Mouse (Mus musculus) kidney, postnatal 14 days (tissue): ENCODE measurements at regions not wholly inside any gene's neighbourhood (a gene's known extent, or its start where the extent isn't known, plus 50 kb on each side); places are given as distances from the start of the nearest gene placed in this dataset.
A peak's percentile ranks its signal among the peaks of the same experiment; 100 is the strongest.

ENCODE experiments used
- DNase-seq: peaks from one replicate; pipeline ENCODE4 v3.0.0; 2022; ENCODE audit warnings: mixed read lengths

DNA sequence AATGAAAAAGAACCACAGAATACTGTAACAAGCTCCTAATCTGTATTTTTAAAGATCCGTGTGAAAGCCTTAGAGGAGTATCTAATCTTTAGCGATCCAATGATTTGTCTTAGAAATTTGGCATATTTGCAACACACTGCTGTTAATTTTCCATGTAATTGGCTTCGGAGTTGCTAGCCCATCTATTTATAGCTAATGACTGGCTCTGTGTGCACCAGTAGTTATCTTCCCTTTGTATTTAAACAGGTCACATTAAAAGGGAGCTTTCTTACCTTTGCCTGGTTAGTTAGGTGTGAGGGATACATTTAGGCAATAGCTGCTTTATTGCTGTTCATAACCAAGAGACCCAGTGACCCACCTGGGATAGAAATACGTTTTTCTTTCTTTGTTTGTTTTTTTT lies 256.3 kb upstream of the Mme start:
- DNase-seq = no peak

- DNase-seq = no peak
These were observed 264.4 kb upstream of the Mme start for GRCm38 (mm10) chr3:62976906-62977305.

GRCm38 (mm10) chr3:62963244-62963643 lies 278.1 kb upstream of the Mme start:
- DNase-seq = no peak

GRCm38 (mm10) chr3:62962608-62963007 lies 278.7 kb upstream of the Mme start:
- DNase-seq = no peak

DNA sequence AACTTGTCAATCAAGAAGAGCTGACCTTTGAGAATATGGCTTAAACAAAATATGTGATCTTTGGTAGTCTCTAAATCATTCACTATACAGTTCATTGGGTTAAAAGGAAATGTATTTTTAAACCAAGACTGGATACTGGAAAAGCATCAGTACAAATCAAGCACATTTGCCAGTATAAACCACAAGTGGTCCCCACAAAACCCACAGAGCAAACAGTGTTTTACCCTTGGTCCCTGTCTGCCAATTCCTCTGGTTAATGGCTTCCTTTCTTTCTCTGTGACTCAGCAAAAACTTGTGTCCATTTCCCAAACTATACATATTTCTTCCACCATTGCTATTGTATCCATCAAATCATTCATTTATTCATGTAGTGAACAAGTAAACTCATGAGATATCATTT lies 296.0 kb upstream of the Mme start:
- no peak for DNase-seq

- DNase-seq = no peak
These were observed 302.7 kb upstream of the Mme start for GRCm38 (mm10) chr3:62938601-62939000.

DNA sequence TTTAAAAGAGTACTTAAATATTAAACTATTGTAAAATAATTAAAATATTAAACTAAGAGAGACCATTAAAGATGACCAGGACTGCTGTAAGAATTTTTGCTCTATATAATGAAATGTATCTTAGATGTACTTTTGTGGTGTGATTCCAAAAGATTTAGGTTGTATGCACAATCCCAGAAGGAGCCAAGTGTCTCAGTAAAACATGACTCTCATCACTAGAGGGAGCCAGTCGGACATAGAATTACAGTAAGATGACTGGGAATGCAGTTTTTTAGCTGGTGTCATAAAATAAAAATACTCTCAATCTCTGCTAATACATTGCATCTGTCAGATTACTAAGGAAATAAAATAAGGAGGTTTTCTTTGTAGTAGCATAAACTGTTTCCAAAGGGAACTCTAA lies 316.9 kb upstream of the Mme start:
- DNase-seq = peak; percentile 30

- no peak for DNase-seq
These were observed 312.0 kb upstream of the Gpr149 start for GRCm38 (mm10) chr3:62916899-62917298.

GRCm38 (mm10) chr3:62885104-62885503 lies 280.2 kb upstream of the Gpr149 start:
- no peak for DNase-seq

DNA sequence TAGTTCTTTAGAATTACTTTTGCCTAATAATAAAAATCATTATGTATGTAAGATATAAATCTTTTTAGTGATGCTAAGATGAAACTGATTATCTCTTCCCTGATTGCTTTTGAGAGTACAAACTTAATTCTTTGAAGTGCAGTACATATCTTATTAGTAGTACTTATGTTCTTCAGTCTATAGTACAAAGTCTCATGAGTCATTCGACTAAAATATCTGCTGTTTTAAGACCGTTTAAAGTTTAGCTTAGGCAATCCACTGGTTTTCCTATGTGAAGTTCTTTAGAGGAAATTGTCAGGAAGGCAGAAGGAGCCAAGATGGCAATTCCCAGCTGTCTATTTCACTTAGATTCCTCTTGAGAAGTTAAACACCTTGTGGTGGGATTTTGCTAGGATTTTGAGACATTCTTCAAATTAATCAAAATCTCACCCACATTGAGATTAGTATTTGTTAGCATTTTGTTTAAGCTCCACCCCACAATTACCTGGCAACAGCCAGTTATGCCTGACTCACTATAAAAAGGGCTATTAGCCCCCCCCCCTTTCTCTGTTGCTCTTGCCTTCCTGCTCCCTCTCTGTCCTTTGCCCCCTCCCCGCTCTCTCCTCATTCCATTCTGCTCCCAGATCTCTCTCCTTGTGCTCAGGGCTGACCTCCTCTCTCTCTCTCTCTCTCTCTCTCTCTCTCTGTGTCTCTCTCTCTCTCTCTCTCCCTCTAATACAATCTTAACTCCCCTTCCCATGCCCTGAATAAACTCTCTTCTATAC lies 277.6 kb upstream of the Gpr149 start:
- no peak for DNase-seq

DNA sequence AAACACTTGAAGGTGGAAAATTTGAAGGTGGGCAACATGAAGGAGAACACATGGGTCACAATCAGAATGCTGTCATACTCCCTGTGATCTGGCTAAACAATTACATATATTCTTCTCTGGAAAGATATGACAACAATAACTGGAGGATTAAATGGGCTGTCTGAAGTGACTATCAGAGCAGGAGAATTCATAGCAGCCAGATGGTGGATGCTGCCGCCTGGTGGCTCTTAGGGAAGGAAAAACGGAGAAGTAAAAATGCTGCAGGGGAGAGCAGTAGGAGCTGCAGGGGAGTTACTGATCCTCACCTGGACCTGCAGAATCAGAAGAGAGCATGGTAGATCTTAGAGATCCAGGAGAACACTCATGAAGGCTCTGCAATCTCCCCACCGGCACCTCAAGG lies 255.8 kb upstream of the Gpr149 start:
- peak; percentile 17 for DNase-seq

GRCm38 (mm10) chr3:62835695-62836476 lies 230.9 kb upstream of the Gpr149 start:
- no peak for DNase-seq

DNA sequence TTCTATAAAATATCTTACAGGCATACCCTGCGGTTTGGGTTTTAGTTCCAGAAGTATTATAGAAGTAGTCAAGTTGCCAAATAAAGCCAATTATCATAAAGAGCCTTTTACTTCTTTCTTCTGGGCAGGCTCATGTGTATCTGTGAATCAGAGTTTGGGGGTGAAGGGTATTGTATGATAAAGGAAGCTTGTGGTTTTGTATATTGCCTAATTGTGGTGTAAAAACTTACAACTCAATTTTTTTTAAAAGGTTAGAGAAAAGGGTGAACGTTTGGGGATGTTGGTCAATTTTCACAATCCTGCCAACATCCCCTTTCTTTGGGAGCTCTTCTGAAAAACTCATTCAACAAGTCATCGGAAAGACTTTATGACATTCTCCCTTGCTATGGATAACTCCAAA lies 219.0 kb upstream of the Gpr149 start:
- no peak for DNase-seq

DNA sequence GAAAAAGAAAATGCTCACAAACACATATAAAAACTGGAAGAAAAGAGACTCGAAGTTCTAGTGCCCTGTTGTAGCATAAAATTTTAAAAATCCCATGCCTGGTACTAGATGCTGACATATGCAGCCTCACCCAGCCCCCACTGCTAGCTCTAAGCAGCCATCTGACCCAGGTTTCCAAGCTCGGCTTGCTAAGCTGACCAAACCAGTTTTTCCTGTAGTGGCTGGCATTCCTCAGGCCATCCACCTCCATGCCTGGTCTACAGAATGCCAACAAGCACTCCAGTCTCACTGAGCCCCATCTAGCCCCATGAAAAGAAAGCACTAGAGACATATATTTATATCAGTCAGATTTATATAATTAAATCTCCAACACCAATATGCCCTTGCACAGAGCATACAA lies 196.1 kb upstream of the Gpr149 start:
- DNase-seq = peak; percentile 76

- DNase-seq = no peak
These were observed 181.3 kb upstream of the Gpr149 start for GRCm38 (mm10) chr3:62786233-62786632.
